Mouse (Mus musculus): Measurements from ENCODE around the gene Gm7534.

DNA sequence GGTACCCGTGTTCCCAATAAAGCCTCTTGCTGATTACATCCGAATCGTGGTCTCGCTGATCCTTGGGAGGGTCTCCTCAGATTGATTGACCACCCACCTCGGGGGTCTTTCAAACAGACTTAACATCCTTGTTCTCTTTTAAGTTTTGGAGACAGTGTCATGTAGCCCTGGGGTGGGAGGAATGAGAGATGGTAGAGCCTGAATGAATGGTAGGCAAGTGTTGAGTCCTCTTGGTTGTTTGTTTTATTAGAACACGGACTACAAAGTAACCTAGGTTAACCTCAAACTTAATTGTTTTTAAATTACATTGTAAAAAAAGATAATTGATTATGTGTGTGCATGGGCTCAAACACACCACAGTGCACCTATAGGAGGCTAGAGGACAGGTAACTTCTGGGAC is 38.2 kb downstream of the Gm7534 start:
- TF ChIP-seq CTCF (conservative IDR thresholded peaks at IDR 0.05; ENCODE audit: low read length), result no peak
- no peak for TF ChIP-seq NANOG (IDR thresholded peaks at IDR 0.05; ENCODE audit: borderline replicate concordance, low read length)

All from E14TG2a.4 (cell line).